Mouse (Mus musculus) erythroblast, adult 5-6 weeks (primary cell): ENCODE results near the gene Osmr. TPM values are rescaled to one million over a fixed set of nuclear protein-coding genes. Genes with fewer than 3 reads are reported as not detected.

Experiments used
- ATAC-seq: replicated peaks from 2 replicates; pipeline ENCODE4 v1.8.0; 2016; ENCODE audit warnings: moderate number of reproducible peaks, mild to moderate bottlenecking, moderate TSS enrichment, inconsistent platforms; ENCODE audit not compliant: poor library complexity, low FRiP score, severe bottlenecking
- total RNA-seq, 2 experiments: library from RNA; stranded (forward) in 1 of 2; stranded (reverse) in 1 of 2; fragments of 150-400 nt in 1 of 2; fragments of 200-764, 138-1000 nt in 1 of 2; gene quantifications; 2 replicates each; pipeline versions ENCODE4 v1.2.3 to v1.2.4; 2015 to 2017; ENCODE audit warnings: low replicate concordance in 2 of 2

The Osmr gene
- not detected in 2 replicates for total RNA-seq (2015; ENCODE audit: low replicate concordance)
- 0.14 TPM in 1 of 2 replicates, not detected in the other for total RNA-seq (2017; ENCODE audit: low replicate concordance)

- no peak for ATAC-seq
These were observed at the start of gene Osmr for GRCm38 (mm10) chr15:6874601-6875019. Gene Osmr, minus strand, starts transcription at chr15:6874969.

- no peak for ATAC-seq
These were observed 44.6 kb upstream of the Osmr start for GRCm38 (mm10) chr15:6919406-6919805.

GRCm38 (mm10) chr15:6914163-6914562 lies 39.4 kb upstream of the Osmr start:
- ATAC-seq: no peak

- no peak for ATAC-seq
These were observed 34.9 kb upstream of the Osmr start for GRCm38 (mm10) chr15:6909669-6910068.

- ATAC-seq: no peak
These were observed 34.3 kb upstream of the Osmr start for GRCm38 (mm10) chr15:6909084-6909483.

- no peak for ATAC-seq
These were observed 33.8 kb upstream of the Osmr start for GRCm38 (mm10) chr15:6908601-6909000.

GRCm38 (mm10) chr15:6906260-6907047 lies 31.7 kb upstream of the Osmr start:
- ATAC-seq: no peak

GRCm38 (mm10) chr15:6905726-6906125 lies 31.0 kb upstream of the Osmr start:
- no peak for ATAC-seq

- no peak for ATAC-seq
These were observed 28.7 kb upstream of the Osmr start for GRCm38 (mm10) chr15:6903286-6903975.

- ATAC-seq: no peak
These were observed 27.3 kb upstream of the Osmr start for GRCm38 (mm10) chr15:6901982-6902639.

- ATAC-seq: no peak
These were observed 26.5 kb upstream of the Osmr start for GRCm38 (mm10) chr15:6901236-6901635.

GRCm38 (mm10) chr15:6884260-6884659 lies 9.5 kb upstream of the Osmr start:
- no peak for ATAC-seq

GRCm38 (mm10) chr15:6883816-6884215 lies 9.0 kb upstream of the Osmr start:
- ATAC-seq: no peak

- no peak for ATAC-seq
These were observed 8.3 kb upstream of the Osmr start for GRCm38 (mm10) chr15:6883091-6883490.

GRCm38 (mm10) chr15:6882180-6882579 lies 7.4 kb upstream of the Osmr start:
- ATAC-seq: no peak

GRCm38 (mm10) chr15:6881211-6881610 lies 6.4 kb upstream of the Osmr start:
- ATAC-seq: no peak

GRCm38 (mm10) chr15:6873807-6874600 lies 765 bp downstream of the Osmr start:
- ATAC-seq: no peak

- ATAC-seq: no peak
These were observed 1.5 kb downstream of the Osmr start for GRCm38 (mm10) chr15:6873154-6873806.

GRCm38 (mm10) chr15:6871621-6872359 lies 3.0 kb downstream of the Osmr start:
- ATAC-seq: no peak
